Mouse (Mus musculus) MEL (cell line): ENCODE results near the gene Psmd11. TPM values are rescaled to one million over a fixed set of nuclear protein-coding genes. Genes with fewer than 3 reads are reported as not detected.

Experiments used
- DNase-seq: peaks from one replicate; pipeline ENCODE4 v3.0.0; 2011; ENCODE audit warnings: low read depth, low spot score
- H3K27ac ChIP-seq: 2 replicates; pipeline ENCODE4 v1.5.1; 2012; ENCODE audit warnings: low read depth, mild to moderate bottlenecking, control low read depth, low read length, moderate library complexity; ENCODE audit not compliant: control insufficient read depth
- H3K27me3 ChIP-seq, 2 experiments: fragments of 150-350 bp in 1 of 2; sonication (generic) in 1 of 2; 2 replicates each; pipeline ENCODE4 v1.6.1; 2012; ENCODE audit warnings: low read length in 2 of 2, mild to moderate bottlenecking in 2 of 2, improper control_type of control experiment in 1 of 2, moderate library complexity in 1 of 2; ENCODE audit not compliant: insufficient read depth in 2 of 2, control insufficient read depth in 1 of 2
- H3K36me3 ChIP-seq, 2 experiments: 2 replicates each; pipeline ENCODE4 v1.6.1; 2012 to 2014; ENCODE audit warnings: low read length in 2 of 2, improper control_type of control experiment in 1 of 2, inconsistent platforms in 1 of 2, mild to moderate bottlenecking in 1 of 2; ENCODE audit not compliant: insufficient read depth in 2 of 2, control insufficient read depth in 1 of 2
- H3K4me1 ChIP-seq, 2 experiments: fragments of 150-350 bp in 1 of 2; sonication (generic) in 1 of 2; 2 replicates each; pipeline ENCODE4 v1.6.1; 2012; ENCODE audit warnings: low read length in 2 of 2, improper control_type of control experiment in 1 of 2, mild to moderate bottlenecking in 1 of 2; ENCODE audit not compliant: insufficient read depth in 2 of 2, control insufficient read depth in 1 of 2
- H3K4me3 ChIP-seq, 2 experiments: fragments of 150-350 bp in 1 of 2; sonication (generic) in 1 of 2; 2 replicates each; pipeline ENCODE4 v1.5.1; 2012; ENCODE audit warnings: low read depth in 2 of 2, low read length in 2 of 2, mild to moderate bottlenecking in 2 of 2, moderate library complexity in 2 of 2, control low read depth in 1 of 2, improper control_type of control experiment in 1 of 2; ENCODE audit not compliant: control insufficient read depth in 1 of 2, insufficient read depth in 1 of 2
- H3K79me2 ChIP-seq: 2 replicates; pipeline ENCODE4 v1.6.1; 2012; ENCODE audit warnings: mild to moderate bottlenecking, low read length, moderate library complexity; ENCODE audit not compliant: control insufficient read depth, poor library complexity, insufficient read depth
- H3K9ac ChIP-seq: 2 replicates; pipeline ENCODE4 v1.6.1; 2012; ENCODE audit warnings: low read depth, mild to moderate bottlenecking, control low read depth, low read length, moderate library complexity; ENCODE audit not compliant: control insufficient read depth, poor library complexity, severe bottlenecking
- H3K9me3 ChIP-seq: fragments of 150-350 bp; sonication (generic); replicated peaks from 2 replicates; pipeline ENCODE4 v1.6.1; 2012; ENCODE audit warnings: mild to moderate bottlenecking, low read length, improper control_type of control experiment, moderate library complexity; ENCODE audit not compliant: insufficient read depth
- CHD2 ChIP-seq: IDR thresholded peaks from 2 replicates; pipeline ENCODE4 v1.6.1; 2011; ENCODE audit warnings: low read length, improper control_type of control experiment
- E2F4 ChIP-seq: IDR thresholded peaks from 2 replicates; pipeline ENCODE4 v1.6.1; 2011; ENCODE audit warnings: low read depth, low read length, improper control_type of control experiment, borderline replicate concordance
- GABPA ChIP-seq: IDR thresholded peaks from 2 replicates; pipeline ENCODE4 v1.6.1; 2012; ENCODE audit warnings: low read depth, mild to moderate bottlenecking, inconsistent platforms, low read length, improper control_type of control experiment, moderate library complexity
- GATA1 ChIP-seq: IDR thresholded peaks from 2 replicates; pipeline ENCODE4 v1.6.1; 2011; ENCODE audit warnings: low read depth, low read length, improper control_type of control experiment
- HCFC1 ChIP-seq: IDR thresholded peaks from 2 replicates; pipeline ENCODE4 v1.6.1; 2012; ENCODE audit warnings: low read depth, mild to moderate bottlenecking, inconsistent platforms, low read length, improper control_type of control experiment, moderate library complexity
- MAFK ChIP-seq: IDR thresholded peaks from 2 replicates; pipeline ENCODE4 v1.6.1; 2011; ENCODE audit warnings: low read depth, mild to moderate bottlenecking, low read length, improper control_type of control experiment, borderline replicate concordance
- MAX ChIP-seq: IDR thresholded peaks from 2 replicates; pipeline ENCODE4 v1.6.1; 2011; ENCODE audit warnings: low read length, improper control_type of control experiment
- MXI1 ChIP-seq: IDR thresholded peaks from 2 replicates; pipeline ENCODE4 v1.6.1; 2011; ENCODE audit warnings: mild to moderate bottlenecking, low read depth, low read length, improper control_type of control experiment
- MYC ChIP-seq: IDR thresholded peaks from 2 replicates; pipeline ENCODE4 v1.6.1; 2011; ENCODE audit warnings: low read depth, mild to moderate bottlenecking, low read length, improper control_type of control experiment, moderate library complexity
- POLR2A ChIP-seq, 2 experiments: IDR thresholded peaks; 2 replicates each; pipeline ENCODE4 v1.6.1; 2011 to 2012; ENCODE audit warnings: low read length in 2 of 2, mild to moderate bottlenecking in 2 of 2, control low read depth in 1 of 2, improper control_type of control experiment in 1 of 2, low read depth in 1 of 2, moderate library complexity in 1 of 2; ENCODE audit not compliant: control insufficient read depth in 1 of 2, insufficient read depth in 1 of 2, poor library complexity in 1 of 2
- POLR2AphosphoS2 ChIP-seq: IDR thresholded peaks from 2 replicates; pipeline ENCODE4 v1.6.1; 2011; ENCODE audit warnings: low read length, improper control_type of control experiment
- RAD21 ChIP-seq: IDR thresholded peaks from 2 replicates; pipeline ENCODE4 v1.6.1; 2011; ENCODE audit warnings: mild to moderate bottlenecking, low read depth, low read length, improper control_type of control experiment
- RCOR1 ChIP-seq: IDR thresholded peaks from 2 replicates; pipeline ENCODE4 v1.6.1; 2012; ENCODE audit warnings: low read depth, mild to moderate bottlenecking, inconsistent platforms, low read length, improper control_type of control experiment
- SMC3 ChIP-seq: IDR thresholded peaks from 2 replicates; pipeline ENCODE4 v1.6.1; 2011; ENCODE audit warnings: low read depth, low read length, improper control_type of control experiment
- TBP ChIP-seq: IDR thresholded peaks from 2 replicates; pipeline ENCODE4 v1.8.0; 2011; ENCODE audit warnings: low read depth, low read length, improper control_type of control experiment
- USF1 ChIP-seq: IDR thresholded peaks from 2 replicates; pipeline ENCODE4 v1.6.1; 2014; ENCODE audit warnings: low read depth, mild to moderate bottlenecking, inconsistent platforms, low read length, improper control_type of control experiment, moderate library complexity
- ZKSCAN1 ChIP-seq: IDR thresholded peaks from 2 replicates; pipeline ENCODE4 v1.6.1; 2012; ENCODE audit warnings: low read depth, mild to moderate bottlenecking, inconsistent platforms, low read length, improper control_type of control experiment, moderate library complexity
- polyA plus RNA-seq, 2 experiments: library from polyadenylated mRNA; stranded (reverse) in 1 of 2; unstranded in 1 of 2; fragments of >175 nt in 1 of 2; fragments of >200 nt in 1 of 2; gene quantifications; 2 replicates each; pipeline versions ENCODE4 v1.2.1 to v1.2.4; 2012; ENCODE audit warnings: low replicate concordance in 2 of 2, low read depth in 1 of 2; ENCODE audit not compliant: insufficient read length in 2 of 2, insufficient read depth in 1 of 2, missing spikeins in 1 of 2
- total RNA-seq: library from RNA; depleted of rRNA; stranded (reverse); fragments of 300-350 nt; gene quantifications from 2 replicates; pipeline ENCODE4 v1.2.3, GENCODE M21; 2012

Gene Psmd11
- total and polyA plus RNA-seq, 3 experiments, result 110 to 324 (median 184) TPM

DNA sequence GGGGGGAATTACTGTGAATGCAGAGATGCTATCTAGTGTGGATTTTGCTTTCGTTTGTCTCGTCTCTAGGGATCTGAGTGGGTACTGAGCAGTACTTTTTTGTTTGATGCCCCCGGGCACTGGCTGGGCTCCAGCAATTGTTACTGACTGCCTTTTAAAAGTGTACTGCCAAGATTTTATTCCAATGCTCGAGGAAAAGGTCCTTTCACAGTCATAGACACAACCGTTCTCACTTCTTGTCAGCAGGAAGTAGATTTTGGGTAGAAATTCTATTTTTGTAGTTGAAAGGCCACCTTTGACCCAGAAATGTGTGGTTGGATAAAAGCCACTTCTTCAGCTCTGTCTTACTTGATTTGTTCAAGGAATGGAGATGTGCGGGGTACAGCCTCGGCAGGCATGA, 85.4 kb downstream of the Psmd11 start:
- Histone ChIP-seq H3K9ac (no peak overlapping the region), H3K9me3 (no peaks in the 10 kb centered on the region), H3K36me3 (no peaks in the 10 kb centered on the region), H3K4me3 (no peak overlapping the region), H3K79me2 (no peaks in the 10 kb centered on the region), H3K27me3 (no peaks in the 10 kb centered on the region), H3K27ac (no peak overlapping the region), H3K4me1 (no peaks in the 10 kb centered on the region)
- no peak for DNase-seq
- TF ChIP-seq HCFC1, result no peak
- TF ChIP-seq MXI1, result no peak
- TF ChIP-seq GABPA, result no peak
- TF ChIP-seq MYC, result no peak
- no peak for TF ChIP-seq SMC3
- no peak for TF ChIP-seq RCOR1

DNA sequence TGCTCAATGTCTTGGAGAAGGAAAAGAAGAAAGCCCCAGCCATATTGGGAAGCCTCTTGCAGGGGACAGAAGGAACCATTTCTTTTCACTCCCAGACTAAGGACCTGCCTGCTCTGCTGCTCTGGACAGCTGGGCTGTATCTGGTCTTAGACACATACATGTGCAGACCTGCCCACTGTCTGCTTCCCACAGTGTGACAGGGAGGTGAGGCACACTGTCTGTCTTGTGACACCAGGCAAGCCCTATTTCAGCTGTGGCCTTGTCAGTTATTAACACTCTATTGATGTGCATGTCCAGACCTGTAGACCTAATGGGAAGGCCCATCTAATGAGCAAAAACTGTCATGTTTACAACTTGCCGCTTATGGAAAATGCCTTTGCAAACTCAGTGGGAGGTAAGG, 86.9 kb downstream of the Psmd11 start:
- Histone ChIP-seq H3K36me3 (no peaks in the 10 kb centered on the region), H3K27ac (no peak overlapping the region), H3K27me3 (no peaks in the 10 kb centered on the region), H3K79me2 (no peaks in the 10 kb centered on the region), H3K4me3 (no peak overlapping the region), H3K9ac (no peak overlapping the region), H3K4me1 (no peaks in the 10 kb centered on the region), H3K9me3 (no peaks in the 10 kb centered on the region)
- TF ChIP-seq MYC, result no peak
- TF ChIP-seq USF1, result no peak
- no peak for TF ChIP-seq TBP
- no peak for TF ChIP-seq POLR2AphosphoS2
- no peak for TF ChIP-seq RCOR1
- TF ChIP-seq POLR2A (IDR thresholded peaks at IDR 0.05; ENCODE audit: control insufficient read depth in 1 of 2, insufficient read depth in 1 of 2, low read depth in 1 of 2, low read length in 2 of 2, poor library complexity in 1 of 2), result no peak
- TF ChIP-seq GABPA, result no peak
- TF ChIP-seq MAFK, result no peak
- TF ChIP-seq MAX, result no peak
- TF ChIP-seq SMC3, result no peak
- no peak for TF ChIP-seq GATA1
- TF ChIP-seq CHD2, result no peak
- TF ChIP-seq RAD21, result no peak
- TF ChIP-seq E2F4, result no peak
- TF ChIP-seq HCFC1, result no peak
- TF ChIP-seq ZKSCAN1, result no peak
- DNase-seq, result no peak
